Mouse (Mus musculus) T-helper 2 cell (primary cell): ENCODE measurements around the gene Astl.

Experiments used
- in situ Hi-C: fragments of 300-600 bp; cut with MboI, MseI; formaldehyde crosslinking; loops from one replicate; pipeline ENCODE4 v1.15.1; 2025; ENCODE audit warnings: high pct_unique_total_duplicates

Astl gene

GRCm38 (mm10) chr2:127363696-127364095 lies 25.3 kb downstream of the Astl start:
- in situ Hi-C loops: loop anchor here (5.0 kb wide), 1 partner anchor 79 kb away; the partner anchor contains the start of gene Fahd2a

GRCm38 (mm10) chr2:127364452-127364851 lies 26.0 kb downstream of the Astl start:
- in situ Hi-C loops: loop anchor here (5.0 kb wide), 1 partner anchor 78 kb away; the partner anchor contains the start of gene Fahd2a

GRCm38 (mm10) chr2:127367126-127367820 lies 28.8 kb downstream of the Astl start:
- in situ Hi-C loops: no loop called here

- in situ Hi-C loops: no loop called here
Observed at GRCm38 (mm10) chr2:127369703-127370376, 31.4 kb downstream of the Astl start.

DNA sequence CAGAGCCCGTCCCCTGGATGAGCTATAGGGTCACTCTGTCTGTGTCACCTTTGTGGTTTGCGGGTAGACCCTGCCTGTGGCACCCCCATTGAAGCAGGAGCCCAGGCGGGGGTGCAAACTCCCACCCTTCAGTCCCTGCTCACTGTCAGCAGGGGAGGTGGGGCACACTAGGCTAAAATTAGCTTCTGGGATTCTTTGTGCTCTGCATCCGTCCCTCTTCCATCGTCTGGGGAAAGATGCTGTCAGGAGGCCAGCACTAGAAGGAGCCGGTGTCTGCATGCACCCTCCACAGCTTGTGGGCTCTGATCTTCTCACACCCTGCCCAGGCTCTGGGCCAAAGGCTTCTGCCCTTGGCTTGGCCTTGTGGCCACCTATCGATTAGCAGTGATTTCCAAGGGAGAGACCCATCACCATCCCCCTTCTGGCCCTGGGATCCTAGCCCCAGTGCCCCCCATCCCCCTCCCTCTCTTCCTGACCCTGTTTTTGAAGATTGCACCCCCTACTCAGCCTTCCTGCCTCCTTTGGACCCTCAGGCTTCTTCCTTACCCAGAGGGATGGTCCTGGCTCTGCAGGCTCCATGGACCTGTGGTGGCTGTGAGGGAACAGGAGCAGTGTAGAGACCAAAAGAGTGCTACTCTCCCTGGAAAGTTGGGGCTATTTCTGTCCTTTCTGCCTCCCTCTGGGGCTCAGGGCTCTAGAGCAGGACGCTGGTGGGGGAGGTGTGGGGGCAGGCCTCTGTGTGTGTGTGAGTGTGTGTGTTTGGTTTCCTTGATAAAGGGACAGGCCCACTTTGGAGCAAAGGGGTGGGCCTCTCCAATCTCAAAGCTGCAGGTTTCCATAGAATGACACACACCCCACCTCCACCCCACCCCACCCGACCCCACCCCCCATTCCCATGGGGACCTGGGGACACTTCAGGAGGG lies 32.4 kb downstream of the Astl start:
- in situ Hi-C loops: no loop called here

- in situ Hi-C loops: no loop called here
Observed at GRCm38 (mm10) chr2:127371484-127371861, 33.0 kb downstream of the Astl start.

- in situ Hi-C loops: no loop called here
Observed at GRCm38 (mm10) chr2:127372082-127372481, 33.6 kb downstream of the Astl start.

DNA sequence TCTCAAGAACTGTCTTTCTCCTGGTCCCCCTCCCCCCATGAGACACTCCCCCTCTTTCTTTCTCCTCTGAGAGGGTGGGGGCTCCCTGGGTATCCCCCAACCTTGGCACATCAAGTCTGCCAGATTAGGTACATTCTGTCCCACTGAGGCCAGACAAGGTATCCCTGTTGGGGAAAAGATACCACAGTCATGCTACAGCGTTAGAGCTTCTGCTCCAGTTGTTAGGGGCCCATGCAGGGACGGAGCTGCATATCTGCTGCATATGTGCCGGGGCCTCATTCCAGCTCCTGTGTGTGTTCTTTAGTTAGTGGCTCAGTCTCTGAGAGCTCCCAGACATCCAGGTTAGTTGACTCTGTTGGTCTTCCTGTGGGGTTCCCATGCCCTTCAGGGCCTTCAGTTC lies 35.7 kb downstream of the Astl start:
- in situ Hi-C loops: no loop called here

GRCm38 (mm10) chr2:127375087-127375486 lies 36.6 kb downstream of the Astl start:
- in situ Hi-C loops: loop anchor here (5.0 kb wide), 1 partner anchor 82 kb away; no protein-coding TSS in a partner anchor

DNA sequence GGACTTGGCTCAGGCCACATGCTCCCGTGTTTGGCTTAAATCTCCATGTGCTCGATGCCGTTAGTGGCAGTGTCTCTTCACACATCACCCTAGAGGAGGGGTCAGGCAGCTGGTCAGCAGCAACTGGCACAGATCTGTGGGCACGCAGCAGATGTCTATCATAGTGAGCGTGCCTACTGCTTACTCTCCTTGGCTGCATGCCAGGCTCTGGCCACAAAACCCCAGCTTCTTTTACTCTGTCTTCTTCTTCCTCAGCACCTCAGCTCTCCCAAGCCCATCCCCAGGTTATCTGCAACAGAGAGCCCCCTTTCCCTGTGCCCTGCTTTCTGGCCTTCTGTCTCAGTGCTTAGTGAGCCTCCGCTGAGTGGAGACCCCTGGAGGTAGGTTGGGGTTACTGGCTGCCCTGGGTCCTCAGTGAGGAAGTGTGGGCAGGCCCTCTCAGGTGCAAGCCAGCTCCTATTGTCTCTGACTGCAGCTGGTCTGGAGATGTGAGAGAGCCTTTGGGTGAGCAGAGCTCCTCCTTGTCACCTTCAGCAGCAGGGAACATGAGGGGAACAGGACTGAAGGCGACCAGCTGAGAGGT lies 37.4 kb downstream of the Astl start:
- in situ Hi-C loops: loop anchor here (5.0 kb wide), 1 partner anchor 81 kb away; no protein-coding TSS in a partner anchor

DNA sequence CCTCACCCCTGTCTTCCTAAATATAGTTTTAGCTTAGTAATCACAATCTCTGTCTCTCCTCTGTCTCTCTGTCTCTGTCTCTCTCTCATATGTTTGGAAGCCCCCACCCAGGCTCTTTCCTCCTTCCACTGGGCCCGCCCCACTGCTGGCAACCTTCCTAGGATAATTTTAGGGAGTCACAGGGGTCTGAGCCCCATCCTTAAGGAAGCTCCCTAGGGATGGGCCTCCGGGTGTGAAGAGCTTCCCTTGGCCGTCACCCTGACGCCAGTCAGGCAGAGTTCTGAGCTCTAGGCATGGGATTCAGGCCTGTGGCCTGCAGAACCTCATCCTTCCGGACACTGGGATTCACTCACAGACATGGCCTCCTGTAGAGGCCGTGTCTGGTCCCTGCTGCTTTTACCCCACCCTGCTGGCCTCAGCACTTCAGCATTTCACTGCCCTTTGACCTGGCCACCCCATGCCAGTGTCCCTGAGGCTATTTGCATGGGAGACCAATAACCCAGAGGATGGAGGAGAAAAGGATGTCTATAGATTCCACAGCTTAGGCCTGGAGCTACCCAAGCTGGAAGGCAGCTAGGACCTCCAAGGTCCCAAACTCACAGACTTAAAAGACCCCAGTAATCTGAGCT lies 38.1 kb downstream of the Astl start:
- in situ Hi-C loops: loop anchor here (5.0 kb wide), 1 partner anchor 81 kb away; no protein-coding TSS in a partner anchor

- in situ Hi-C loops: loop anchor here (5.0 kb wide), 1 partner anchor 79 kb away; no protein-coding TSS in a partner anchor
Observed at GRCm38 (mm10) chr2:127377942-127378610, 39.6 kb downstream of the Astl start.

- in situ Hi-C loops: loop anchor here (5.0 kb wide), 1 partner anchor 79 kb away; no protein-coding TSS in a partner anchor
Observed at GRCm38 (mm10) chr2:127378611-127378990, 40.2 kb downstream of the Astl start.

DNA sequence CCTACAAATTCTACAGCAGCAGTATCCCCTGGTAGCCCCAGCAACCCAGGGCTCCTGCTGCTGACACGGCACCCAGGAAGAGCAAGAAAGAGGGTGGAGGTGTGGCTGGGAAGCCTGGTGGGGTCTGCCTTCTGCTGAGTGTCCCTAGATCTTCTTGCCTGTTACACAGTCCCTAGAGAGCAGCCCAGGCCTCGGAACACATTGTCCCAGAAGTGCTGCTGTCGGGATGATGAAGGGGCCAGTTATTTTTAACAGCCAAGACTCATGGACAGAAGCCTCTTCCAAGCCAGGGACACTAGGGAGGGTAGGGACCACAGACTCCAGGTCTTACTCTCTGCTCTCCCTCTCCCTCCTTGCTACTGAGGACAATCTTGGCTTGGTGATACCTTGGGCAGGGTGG lies 40.8 kb downstream of the Astl start:
- in situ Hi-C loops: loop anchor here (5.0 kb wide), 1 partner anchor 78 kb away; no protein-coding TSS in a partner anchor

DNA sequence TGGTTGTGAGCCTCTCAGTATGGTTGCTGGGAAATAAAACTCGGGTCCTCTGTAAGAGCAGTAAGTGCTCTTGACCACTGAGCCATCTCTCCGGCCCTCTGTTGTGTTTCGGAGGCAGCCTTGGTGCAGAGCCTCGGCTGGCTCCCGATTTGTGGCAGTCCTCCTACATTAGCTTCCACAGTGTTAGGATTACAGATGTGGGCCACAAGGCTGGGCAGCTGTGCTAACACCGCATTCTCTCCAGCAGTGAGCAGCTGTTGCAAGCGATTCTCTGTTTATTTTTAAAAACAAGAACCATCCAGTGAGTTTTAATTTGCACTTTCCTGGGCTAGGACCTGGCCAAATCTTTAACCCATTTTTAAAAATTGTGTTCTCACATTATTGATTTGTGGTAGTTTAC lies 45.4 kb downstream of the Astl start:
- in situ Hi-C loops: no loop called here

DNA sequence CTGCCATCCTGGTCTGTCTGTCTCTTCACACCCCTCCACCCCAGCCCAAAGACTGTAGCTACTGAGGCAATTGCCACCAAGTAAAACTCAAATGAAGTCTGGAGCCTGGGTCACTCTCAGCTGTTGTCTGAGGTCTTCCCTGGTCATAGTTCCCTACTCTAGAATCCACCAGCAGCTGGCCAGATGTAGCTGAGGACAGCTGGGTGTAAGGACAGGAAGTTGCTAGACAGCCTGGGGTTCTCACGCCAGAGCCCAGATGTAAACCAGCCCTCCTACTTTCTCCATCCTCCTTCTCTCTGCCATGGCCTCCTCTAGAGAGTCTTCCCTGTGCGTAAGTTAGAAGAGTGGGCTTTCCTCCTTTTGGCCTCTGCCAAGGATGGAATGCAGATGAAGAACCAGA lies 49.1 kb downstream of the Astl start:
- in situ Hi-C loops: no loop called here

DNA sequence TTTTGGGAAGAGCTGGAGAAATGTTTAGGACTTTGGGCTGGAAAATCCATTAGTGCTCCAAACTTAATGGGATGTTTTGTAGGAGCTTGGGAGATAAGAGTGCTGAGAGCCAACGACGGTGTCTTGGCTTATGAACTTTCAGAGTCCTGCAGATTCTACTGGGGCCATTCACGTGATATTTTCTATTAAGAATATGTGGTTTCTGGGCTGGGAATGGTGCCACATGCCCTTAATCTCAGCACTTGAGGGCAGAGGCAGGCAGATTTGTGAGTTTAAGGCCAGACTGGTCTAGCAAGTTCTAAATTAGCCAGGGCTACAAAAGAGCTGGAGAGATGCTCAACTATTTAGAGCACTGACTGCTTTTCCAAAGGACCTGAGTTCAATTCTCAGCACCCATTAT lies 51.9 kb downstream of the Astl start:
- in situ Hi-C loops: no loop called here

DNA sequence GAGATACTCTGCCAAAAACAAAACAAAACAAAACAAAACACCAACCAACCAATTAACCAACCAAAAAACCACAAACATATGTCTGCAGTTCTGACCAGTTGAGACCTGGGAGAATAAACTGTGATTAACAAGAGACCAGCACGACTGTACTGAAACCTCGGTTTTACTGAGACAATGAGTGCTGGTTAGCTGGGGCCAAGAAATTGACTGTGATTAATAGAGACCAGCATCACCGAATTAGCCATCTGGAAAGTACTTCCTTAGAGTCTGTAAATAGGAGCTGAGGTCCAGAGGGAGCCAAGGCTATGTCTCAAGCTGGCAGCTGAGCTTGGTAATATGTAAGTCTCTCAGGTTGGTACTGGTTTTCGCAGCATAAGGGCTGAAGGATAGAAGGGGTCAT lies 52.4 kb downstream of the Astl start:
- in situ Hi-C loops: no loop called here

DNA sequence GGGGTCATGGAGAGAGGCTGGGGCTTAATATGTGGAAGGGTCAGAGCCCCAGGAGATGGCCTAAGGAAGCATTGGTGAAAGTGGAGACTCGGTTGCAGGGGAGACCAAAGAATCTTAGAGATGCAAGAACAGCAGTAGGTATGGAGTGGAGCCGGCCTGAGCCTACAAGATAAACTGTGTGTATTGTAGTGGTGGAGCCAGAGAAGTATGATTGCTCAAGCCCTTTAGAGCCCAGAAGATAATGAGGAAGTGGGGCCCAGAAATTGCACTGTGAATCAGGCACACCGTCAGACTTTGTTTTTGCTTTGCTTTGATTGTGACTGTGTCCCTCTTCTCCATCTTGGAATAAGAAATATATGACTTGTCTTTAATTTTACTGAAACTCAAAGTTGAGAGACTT lies 52.9 kb downstream of the Astl start:
- in situ Hi-C loops: no loop called here

DNA sequence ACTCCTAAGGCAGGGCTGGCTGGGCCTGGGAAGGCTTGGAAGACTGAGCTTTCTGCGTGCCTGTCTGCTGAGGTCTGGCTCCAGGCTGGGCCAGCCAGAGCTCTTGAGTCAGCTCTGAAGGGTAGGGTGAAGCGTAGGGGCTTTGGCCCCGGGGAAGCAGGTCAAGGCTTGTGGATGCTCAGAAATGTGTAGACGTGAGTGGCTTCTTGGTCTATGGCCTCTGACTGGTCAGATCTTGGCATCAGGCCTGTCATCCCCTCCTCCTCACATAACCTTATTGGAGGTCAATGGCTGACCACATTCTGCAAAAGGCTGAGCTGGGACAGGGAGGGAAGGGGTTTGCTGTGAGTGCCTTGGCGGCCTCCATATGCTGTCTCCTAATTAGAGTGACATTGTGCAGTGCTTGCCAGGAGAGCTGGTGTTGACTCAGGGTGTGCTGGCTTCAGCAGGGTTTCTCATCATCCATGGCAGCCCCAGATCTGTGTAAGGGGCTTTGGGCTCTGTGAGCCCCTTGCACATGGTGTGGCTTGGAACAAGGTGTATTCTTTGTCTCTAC lies 56.2 kb downstream of the Astl start:
- in situ Hi-C loops: no loop called here
